Mouse (Mus musculus) testis, postnatal 10 days (tissue): ENCODE results near the gene Cypt4.
"Not testable (repeated sequence)": the region's sequence is repeated elsewhere in the genome, so short reads cannot be mapped to it uniquely, and the experiment has no call there.

Experiments used
- DNase-seq: peaks from one replicate; pipeline ENCODE4 v3.0.0; 2021; ENCODE audit warnings: low spot score

The Cypt4 gene

DNA sequence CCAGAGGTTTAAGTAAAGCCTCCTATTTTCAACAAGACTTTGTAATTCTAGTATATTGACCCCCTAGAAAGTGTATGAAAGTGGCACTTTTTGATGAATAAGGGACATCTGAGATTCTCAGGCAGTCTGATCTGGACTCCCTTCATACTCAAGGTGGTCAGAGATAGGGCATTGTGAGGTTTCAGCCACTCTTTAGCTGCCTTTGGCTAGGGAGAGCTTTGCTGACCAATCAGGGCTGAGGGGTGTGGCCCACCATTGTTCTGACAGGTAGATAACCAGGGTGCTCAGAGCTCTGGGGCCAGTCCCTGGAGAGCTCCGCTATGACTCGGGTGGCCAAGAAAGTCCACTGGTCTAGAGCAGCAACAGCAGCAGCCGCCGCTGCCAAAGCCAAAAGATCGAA lies at the start of gene Cypt4:
TSS of gene Cypt4 (plus strand) at position 301 of the 400 bp plus-strand sequence.
- no peak for DNase-seq

DNA sequence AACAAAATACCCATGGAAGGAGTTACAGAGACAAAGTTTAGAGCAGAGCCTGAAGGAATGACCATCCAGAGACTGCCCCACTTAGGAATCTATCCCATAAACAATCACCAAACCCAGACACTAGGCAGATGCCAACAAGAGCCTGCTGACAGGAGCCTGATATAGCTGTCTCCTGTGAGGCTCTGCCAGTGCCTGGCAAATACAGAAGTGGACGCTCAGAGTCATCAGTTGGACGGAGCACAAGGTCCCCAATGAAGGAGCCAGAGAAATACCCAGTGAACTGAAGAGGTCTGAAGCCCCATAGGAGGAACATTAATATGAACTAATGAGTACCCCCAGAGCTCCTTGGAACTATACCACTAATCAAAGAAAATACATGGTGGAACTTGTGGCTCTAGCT lies 12.3 kb downstream of the Cypt4 start:
- not testable (repeated sequence) for DNase-seq
